Mouse (Mus musculus): ENCODE data around the gene 2310009B15Rik. TPM values are rescaled to one million over a fixed set of nuclear protein-coding genes. Genes with fewer than 3 reads are reported as not detected.

The 2310009B15Rik gene
- polyA plus RNA-seq, 1 experiment from 2014 or later: 49.8 TPM

- no peak for DNase-seq (ENCODE audit: low spot score)
- WGBS: 92% methylated on average over 1 of the region's 1 CpGs
- peaks cover 16% of the 10 kb centered on the region for H3K27me3 ChIP-seq (replicated peaks; ENCODE audit: control insufficient read depth, insufficient read depth, low read length)
- no peak overlapping the region for H3K27ac ChIP-seq (ENCODE audit: low read depth, low read length)
- ATAC-seq: no peak
- no peak overlapping the region for H3K4me3 ChIP-seq (ENCODE audit: low read depth, low read length)
- no peaks in the 10 kb centered on the region for H3K9me3 ChIP-seq (replicated peaks; ENCODE audit: control insufficient read depth, low read length)
- no peak overlapping the region for H3K4me2 ChIP-seq (ENCODE audit: low read length)
- H3K9ac ChIP-seq (ENCODE audit: low read length): no peak overlapping the region
- peaks cover 6% of the 10 kb centered on the region for H3K4me1 ChIP-seq (ENCODE audit: control insufficient read depth, insufficient read depth, low read length)
- no peaks in the 10 kb centered on the region for H3K36me3 ChIP-seq (ENCODE audit: control insufficient read depth, insufficient read depth, low read length)
These were observed 5.8 kb downstream of the 2310009B15Rik start for GRCm38 (mm10) chr1:138850823-138851222.

- H3K9me3 ChIP-seq (replicated peaks; ENCODE audit: control insufficient read depth, low read length): no peaks in the 10 kb centered on the region
- ATAC-seq (no peak), DNase-seq (ENCODE audit: low spot score) (no peak)
- no peak overlapping the region for H3K9ac ChIP-seq (ENCODE audit: low read length)
- H3K4me1 ChIP-seq (ENCODE audit: control insufficient read depth, insufficient read depth, low read length): peaks cover 6% of the 10 kb centered on the region
- H3K4me2 ChIP-seq (ENCODE audit: low read length): no peak overlapping the region
- 49% methylated on average over 2 of the region's 4 CpGs for WGBS
- H3K27me3 ChIP-seq (replicated peaks; ENCODE audit: control insufficient read depth, insufficient read depth, low read length): peaks cover 23% of the 10 kb centered on the region
- no peak overlapping the region for H3K4me3 ChIP-seq (ENCODE audit: low read depth, low read length)
- H3K27ac ChIP-seq (ENCODE audit: low read depth, low read length): no peak overlapping the region
- no peaks in the 10 kb centered on the region for H3K36me3 ChIP-seq (ENCODE audit: control insufficient read depth, insufficient read depth, low read length)
These were observed 6.5 kb downstream of the 2310009B15Rik start for GRCm38 (mm10) chr1:138850161-138850539.

- 10% methylated on average over 8 of the region's 8 CpGs for WGBS
- H3K9me3 ChIP-seq (replicated peaks; ENCODE audit: control insufficient read depth, low read length): no peaks in the 10 kb centered on the region
- no peak overlapping the region for H3K4me3 ChIP-seq (ENCODE audit: low read depth, low read length)
- ATAC-seq (no peak), DNase-seq (ENCODE audit: low spot score) (no peak)
- H3K4me1 ChIP-seq (ENCODE audit: control insufficient read depth, insufficient read depth, low read length): peaks cover 6% of the 10 kb centered on the region
- no peak overlapping the region for H3K9ac ChIP-seq (ENCODE audit: low read length)
- no peak overlapping the region for H3K27ac ChIP-seq (ENCODE audit: low read depth, low read length)
- no peaks in the 10 kb centered on the region for H3K36me3 ChIP-seq (ENCODE audit: control insufficient read depth, insufficient read depth, low read length)
- H3K4me2 ChIP-seq (ENCODE audit: low read length): no peak overlapping the region
- H3K27me3 ChIP-seq (replicated peaks; ENCODE audit: control insufficient read depth, insufficient read depth, low read length): peaks cover 25% of the 10 kb centered on the region
These were observed 7.0 kb downstream of the 2310009B15Rik start for GRCm38 (mm10) chr1:138849531-138850160.

- Histone ChIP-seq H3K4me1 (ENCODE audit: control insufficient read depth, insufficient read depth, low read length) (peaks cover 8% of the 10 kb centered on the region), H3K9ac (ENCODE audit: low read length) (peak within 1 kb of the TSS; percentile 61), H3K27ac (ENCODE audit: low read depth, low read length) (peak within 1 kb of the TSS; percentile 61), H3K4me2 (ENCODE audit: low read length) (peak within 1 kb of the TSS; percentile 63), H3K36me3 (ENCODE audit: control insufficient read depth, insufficient read depth, low read length) (no peaks in the 10 kb centered on the region), H3K9me3 (replicated peaks; ENCODE audit: control insufficient read depth, low read length) (no peaks in the 10 kb centered on the region), H3K4me3 (ENCODE audit: low read depth, low read length) (peak within 1 kb of the TSS; percentile 36), H3K27me3 (replicated peaks; ENCODE audit: control insufficient read depth, insufficient read depth, low read length) (peaks cover 31% of the 10 kb centered on the region)
- under 1% methylated on average over 33 of the region's 33 CpGs for WGBS
- peak; percentile 58 for DNase-seq (ENCODE audit: low spot score)
- peak; percentile 62 for ATAC-seq
These were observed 8.0 kb downstream of the 2310009B15Rik start, which contains the start of gene Lhx9 for GRCm38 (mm10) chr1:138848511-138849109. TSS of gene Lhx9 (minus strand) at chr1:138848577.

- Histone ChIP-seq H3K36me3 (ENCODE audit: control insufficient read depth, insufficient read depth, low read length) (no peaks in the 10 kb centered on the region), H3K4me1 (ENCODE audit: control insufficient read depth, insufficient read depth, low read length) (peaks cover 8% of the 10 kb centered on the region), H3K9ac (ENCODE audit: low read length) (peak overlapping the region; percentile 57), H3K4me3 (ENCODE audit: low read depth, low read length) (peak overlapping the region; percentile 36), H3K9me3 (replicated peaks; ENCODE audit: control insufficient read depth, low read length) (no peaks in the 10 kb centered on the region), H3K4me2 (ENCODE audit: low read length) (peak overlapping the region; percentile 63), H3K27ac (ENCODE audit: low read depth, low read length) (peak overlapping the region; percentile 61), H3K27me3 (replicated peaks; ENCODE audit: control insufficient read depth, insufficient read depth, low read length) (peaks cover 31% of the 10 kb centered on the region)
- peak; percentile 29 for ATAC-seq
- WGBS: under 1% methylated on average over 16 of the region's 16 CpGs
- peak; percentile 54 for DNase-seq (ENCODE audit: low spot score)
These were observed 8.6 kb downstream of the 2310009B15Rik start for GRCm38 (mm10) chr1:138848026-138848425.

DNA sequence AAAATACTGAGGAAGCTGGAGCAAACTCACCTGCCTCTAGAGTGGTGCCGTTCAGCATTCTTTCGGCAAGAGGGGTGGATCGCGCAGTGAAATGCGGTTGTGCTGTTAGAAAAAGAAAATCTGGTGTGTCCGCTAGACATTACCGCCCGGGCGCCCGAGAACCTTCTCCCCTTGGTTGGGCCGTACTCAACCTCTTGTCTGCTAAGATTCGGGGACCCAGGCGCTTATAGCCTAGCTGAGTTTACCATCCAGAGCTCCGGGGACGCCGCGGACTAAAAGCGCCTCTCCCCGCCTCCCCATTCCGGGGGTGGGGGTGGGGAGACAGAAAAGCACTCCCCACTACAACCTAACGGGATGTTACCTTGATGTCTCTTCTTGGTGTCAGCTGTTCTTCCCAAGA lies 9.5 kb downstream of the 2310009B15Rik start:
- no peak for DNase-seq (ENCODE audit: low spot score)

GRCm38 (mm10) chr1:138846581-138846980 lies 10.1 kb downstream of the 2310009B15Rik start:
- 5% methylated on average over 9 of the region's 9 CpGs for WGBS
- Histone ChIP-seq H3K36me3 (ENCODE audit: control insufficient read depth, insufficient read depth, low read length) (no peaks in the 10 kb centered on the region), H3K27me3 (replicated peaks; ENCODE audit: control insufficient read depth, insufficient read depth, low read length) (peaks cover 31% of the 10 kb centered on the region), H3K9ac (ENCODE audit: low read length) (peak overlapping the region; percentile 61), H3K4me1 (ENCODE audit: control insufficient read depth, insufficient read depth, low read length) (peaks cover 8% of the 10 kb centered on the region), H3K27ac (ENCODE audit: low read depth, low read length) (peak overlapping the region; percentile 22), H3K4me3 (ENCODE audit: low read depth, low read length) (peak overlapping the region; percentile 36), H3K9me3 (replicated peaks; ENCODE audit: control insufficient read depth, low read length) (no peaks in the 10 kb centered on the region), H3K4me2 (ENCODE audit: low read length) (peak overlapping the region; percentile 45)
- DNase-seq (ENCODE audit: low spot score) (no peak), ATAC-seq (no peak)

More for the DNA sequence above, 9.5 kb downstream of the 2310009B15Rik start:
- WGBS: under 1% methylated on average over 21 of the region's 21 CpGs
- no peak for ATAC-seq
- Histone ChIP-seq H3K4me3 (ENCODE audit: low read depth, low read length) (peak overlapping the region; percentile 36), H3K4me2 (ENCODE audit: low read length) (peak overlapping the region; percentile 45), H3K9me3 (replicated peaks; ENCODE audit: control insufficient read depth, low read length) (no peaks in the 10 kb centered on the region), H3K4me1 (ENCODE audit: control insufficient read depth, insufficient read depth, low read length) (peaks cover 8% of the 10 kb centered on the region), H3K36me3 (ENCODE audit: control insufficient read depth, insufficient read depth, low read length) (no peaks in the 10 kb centered on the region), H3K27ac (ENCODE audit: low read depth, low read length) (peak overlapping the region; percentile 70), H3K27me3 (replicated peaks; ENCODE audit: control insufficient read depth, insufficient read depth, low read length) (peaks cover 31% of the 10 kb centered on the region), H3K9ac (ENCODE audit: low read length) (peak overlapping the region; percentile 61)

GRCm38 (mm10) chr1:138846131-138846530 lies 10.5 kb downstream of the 2310009B15Rik start:
- H3K27me3 ChIP-seq (replicated peaks; ENCODE audit: control insufficient read depth, insufficient read depth, low read length): peaks cover 31% of the 10 kb centered on the region
- WGBS: 7% methylated on average over 12 of the region's 12 CpGs
- peak overlapping the region; percentile 36 for H3K4me3 ChIP-seq (ENCODE audit: low read depth, low read length)
- H3K4me1 ChIP-seq (ENCODE audit: control insufficient read depth, insufficient read depth, low read length): peaks cover 11% of the 10 kb centered on the region
- H3K9ac ChIP-seq (ENCODE audit: low read length): peak overlapping the region; percentile 61
- peak overlapping the region; percentile 45 for H3K4me2 ChIP-seq (ENCODE audit: low read length)
- peak overlapping the region; percentile 22 for H3K27ac ChIP-seq (ENCODE audit: low read depth, low read length)
- no peak for DNase-seq (ENCODE audit: low spot score)
- no peaks in the 10 kb centered on the region for H3K9me3 ChIP-seq (replicated peaks; ENCODE audit: control insufficient read depth, low read length)
- ATAC-seq: no peak
- no peaks in the 10 kb centered on the region for H3K36me3 ChIP-seq (ENCODE audit: control insufficient read depth, insufficient read depth, low read length)

DNA sequence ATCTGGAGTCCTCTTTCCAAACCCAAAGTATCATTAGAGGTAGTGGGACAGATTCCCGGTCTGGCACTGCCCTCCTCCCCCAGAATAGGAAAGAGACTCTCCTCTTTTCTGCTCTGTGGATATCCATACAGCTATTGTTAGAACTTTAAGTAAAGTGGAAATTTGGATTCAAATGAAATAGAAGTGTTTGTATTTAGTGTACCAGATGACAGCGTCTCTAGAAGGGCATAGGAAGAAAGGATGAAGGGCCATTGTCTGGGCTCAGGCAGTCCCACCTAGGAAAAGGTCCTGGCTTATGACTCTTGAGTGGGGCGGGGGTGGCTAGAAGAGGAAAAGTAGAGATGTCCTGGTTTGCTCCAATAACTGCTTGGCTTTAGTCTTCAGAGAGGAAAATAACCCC lies 11.2 kb downstream of the 2310009B15Rik start:
- WGBS: 20% methylated on average over 3 of the region's 3 CpGs
- no peaks in the 10 kb centered on the region for H3K9me3 ChIP-seq (replicated peaks; ENCODE audit: control insufficient read depth, low read length)
- peak overlapping the region; percentile 36 for H3K4me3 ChIP-seq (ENCODE audit: low read depth, low read length)
- peaks cover 31% of the 10 kb centered on the region for H3K27me3 ChIP-seq (replicated peaks; ENCODE audit: control insufficient read depth, insufficient read depth, low read length)
- H3K4me2 ChIP-seq (ENCODE audit: low read length): peak overlapping the region; percentile 45
- no peaks in the 10 kb centered on the region for H3K36me3 ChIP-seq (ENCODE audit: control insufficient read depth, insufficient read depth, low read length)
- H3K9ac ChIP-seq (ENCODE audit: low read length): peak overlapping the region; percentile 61; the same call in 1 of the 2 replicates
- no peak for ATAC-seq
- no peak for DNase-seq (ENCODE audit: low spot score)
- no peak overlapping the region; the same call in 1 of the 2 replicates for H3K27ac ChIP-seq (ENCODE audit: low read depth, low read length)
- peaks cover 12% of the 10 kb centered on the region for H3K4me1 ChIP-seq (ENCODE audit: control insufficient read depth, insufficient read depth, low read length)
